Mouse (Mus musculus) CH12.LX (cell line): ENCODE measurements around the gene Zfp618. TPM values are rescaled to one million over a fixed set of nuclear protein-coding genes. Genes with fewer than 3 reads are reported as not detected.

Experiments used
- DNase-seq: peaks from one replicate; pipeline ENCODE4 v3.0.0-alpha.2; 2013; ENCODE audit errors: extremely low read depth
- H3K27ac ChIP-seq: 2 replicates; pipeline ENCODE4 v1.5.1; 2012; ENCODE audit warnings: low read depth, mild to moderate bottlenecking, control low read depth, moderate library complexity; ENCODE audit not compliant: insufficient read depth
- H3K27me3 ChIP-seq: replicated peaks from 2 replicates; pipeline ENCODE3; 2012; ENCODE audit warnings: inconsistent platforms
- H3K36me3 ChIP-seq, 2 experiments: replicated peaks in 1 of 2; 2 replicates each; pipeline versions ENCODE3 to v1.6.1; 2012; ENCODE audit warnings: inconsistent platforms in 1 of 2, low read length in 1 of 2, mild to moderate bottlenecking in 1 of 2, mixed read lengths in 1 of 2, moderate library complexity in 1 of 2; ENCODE audit not compliant: control insufficient read depth in 1 of 2, insufficient read depth in 1 of 2
- H3K4me1 ChIP-seq, 2 experiments: 2 replicates each; pipeline ENCODE4 v1.6.1; 2012; ENCODE audit warnings: inconsistent platforms in 1 of 2, moderate library complexity in 1 of 2; ENCODE audit not compliant: insufficient read depth in 2 of 2, control insufficient read depth in 1 of 2
- H3K4me2 ChIP-seq: 2 replicates; pipeline ENCODE4 v1.6.1; 2012; ENCODE audit warnings: low read depth, mild to moderate bottlenecking, control low read depth; ENCODE audit not compliant: poor library complexity, insufficient read depth, severe bottlenecking
- H3K4me3 ChIP-seq, 3 experiments: fragments of 150-350 bp in 1 of 3; sonication (generic) in 1 of 3; replicated peaks in 1 of 3; 2 replicates each; pipeline versions ENCODE3 to v1.5.1; 2011 to 2012; ENCODE audit warnings: low read depth in 2 of 3, low read length in 2 of 3, mild to moderate bottlenecking in 2 of 3, moderate library complexity in 2 of 3, control low read depth in 1 of 3, improper control_type of control experiment in 1 of 3, inconsistent platforms in 1 of 3, mixed read lengths in 1 of 3; ENCODE audit not compliant: poor library complexity in 1 of 3
- H3K79me2 ChIP-seq: replicated peaks from 2 replicates; pipeline ENCODE4 v1.6.1; 2012; ENCODE audit warnings: mild to moderate bottlenecking, moderate library complexity; ENCODE audit not compliant: control insufficient read depth, poor library complexity, insufficient read depth, severe bottlenecking; ENCODE audit errors: extremely low read depth
- H3K9ac ChIP-seq: 2 replicates; pipeline ENCODE4 v1.6.1; 2012; ENCODE audit warnings: low read depth, mild to moderate bottlenecking, control low read depth, moderate library complexity; ENCODE audit not compliant: insufficient read depth
- H3K9me3 ChIP-seq: replicated peaks from 2 replicates; pipeline ENCODE3; 2012; ENCODE audit warnings: low read length, inconsistent platforms, mixed read lengths
- ELF1 ChIP-seq: IDR thresholded peaks from 2 replicates; pipeline ENCODE4 v1.6.1; 2014; ENCODE audit warnings: low read depth, mild to moderate bottlenecking, inconsistent platforms, low read length, improper control_type of control experiment
- EP300 ChIP-seq: IDR thresholded peaks from 2 replicates; pipeline ENCODE4 v1.6.1; 2011; ENCODE audit warnings: low read length, improper control_type of control experiment
- ETS1 ChIP-seq: conservative IDR thresholded peaks from 2 replicates; pipeline ENCODE4 v1.6.1; 2012; ENCODE audit warnings: low read depth, mild to moderate bottlenecking, inconsistent platforms, low read length, improper control_type of control experiment, moderate library complexity
- KAT2A ChIP-seq: IDR thresholded peaks from 2 replicates; pipeline ENCODE4 v1.6.1; 2012; ENCODE audit warnings: low read length, improper control_type of control experiment, inconsistent platforms; ENCODE audit not compliant: insufficient replicate concordance
- MAFK ChIP-seq: IDR thresholded peaks from 2 replicates; pipeline ENCODE4 v1.6.1; 2011; ENCODE audit warnings: low read length, improper control_type of control experiment; ENCODE audit not compliant: insufficient replicate concordance
- MAZ ChIP-seq: IDR thresholded peaks from 2 replicates; pipeline ENCODE4 v1.6.1; 2012; ENCODE audit warnings: low read depth, mild to moderate bottlenecking, inconsistent platforms, low read length, improper control_type of control experiment, moderate library complexity
- MXI1 ChIP-seq: IDR thresholded peaks from 2 replicates; pipeline ENCODE4 v1.6.1; 2011; ENCODE audit warnings: mild to moderate bottlenecking, low read depth, low read length, improper control_type of control experiment
- MYC ChIP-seq: IDR thresholded peaks from 2 replicates; pipeline ENCODE4 v1.6.1; 2011; ENCODE audit warnings: low read depth, mild to moderate bottlenecking, improper control_type of control experiment, low read length
- PAX5 ChIP-seq: IDR thresholded peaks from 2 replicates; pipeline ENCODE4 v1.6.1; 2012; ENCODE audit warnings: low read length, inconsistent platforms, mixed read lengths
- POLR2A ChIP-seq: IDR thresholded peaks from 2 replicates; pipeline ENCODE4 v1.6.1; 2011; ENCODE audit warnings: low read depth, mild to moderate bottlenecking, improper control_type of control experiment, low read length
- RCOR1 ChIP-seq: conservative IDR thresholded peaks from 2 replicates; pipeline ENCODE4 v1.6.1; 2012; ENCODE audit warnings: low read depth, mild to moderate bottlenecking, inconsistent platforms, low read length, improper control_type of control experiment
- SMC3 ChIP-seq: IDR thresholded peaks from 2 replicates; pipeline ENCODE4 v1.6.1; 2011; ENCODE audit warnings: low read depth, low read length, improper control_type of control experiment
- TBP ChIP-seq: conservative IDR thresholded peaks from 2 replicates; pipeline ENCODE4 v1.6.1; 2011; ENCODE audit warnings: low read depth, low read length, improper control_type of control experiment
- TCF12 ChIP-seq: IDR thresholded peaks from 2 replicates; pipeline ENCODE4 v1.6.1; 2014; ENCODE audit warnings: low read depth, mild to moderate bottlenecking, inconsistent platforms, low read length, improper control_type of control experiment
- USF2 ChIP-seq: conservative IDR thresholded peaks from 2 replicates; pipeline ENCODE4 v1.6.1; 2011; ENCODE audit warnings: low read depth, low read length, improper control_type of control experiment
- ZC3H11A ChIP-seq: IDR thresholded peaks from 2 replicates; pipeline ENCODE4 v1.6.1; 2012; ENCODE audit warnings: low read depth, mild to moderate bottlenecking, inconsistent platforms, low read length, improper control_type of control experiment
- ZKSCAN1 ChIP-seq: IDR thresholded peaks from 2 replicates; pipeline ENCODE4 v1.6.1; 2012; ENCODE audit warnings: low read depth, inconsistent platforms, low read length, improper control_type of control experiment, borderline replicate concordance
- ZMIZ1 ChIP-seq: IDR thresholded peaks from 2 replicates; pipeline ENCODE4 v1.6.1; 2012; ENCODE audit warnings: low read depth, mild to moderate bottlenecking, inconsistent platforms, low read length, improper control_type of control experiment
- ZNF384 ChIP-seq: IDR thresholded peaks from 2 replicates; pipeline ENCODE4 v1.6.1; 2012; ENCODE audit warnings: low read depth, low read length, improper control_type of control experiment, inconsistent platforms
- dilution Hi-C: fragments of 300-500 bp; cut with MboI; formaldehyde crosslinking; loops from 2 replicates; pipeline ENCODE4 v1.14.3; 2020; ENCODE audit warnings: low sequenced_read_pairs; ENCODE audit not compliant: extremely low pct_unique_long_range_greater_than_20kb, extremely low pct_ligation_motif_present
- in situ Hi-C: fragments of 300-500 bp; cut with MboI; formaldehyde crosslinking; loops from 3 replicates; pipeline ENCODE4 v1.14.3; 2019; ENCODE audit warnings: low sequenced_read_pairs, low pct_ligation_motif_present, low pct_unique_long_range_greater_than_20kb, mixed read lengths
- polyA plus RNA-seq: library from polyadenylated mRNA; unstranded; fragments of >175 nt; gene quantifications from 2 replicates; pipeline ENCODE4 v1.2.1, GENCODE M21; 2012; ENCODE audit warnings: low read depth; ENCODE audit not compliant: insufficient read length
- total RNA-seq, 2 experiments: library from RNA; depleted of rRNA; stranded (reverse); fragments of 300-350 nt in 1 of 2; fragments of >200 nt in 1 of 2; gene quantifications; 2 replicates each; pipeline ENCODE4 v1.2.3; 2012 to 2014

The Zfp618 gene
- total and polyA plus RNA-seq, 3 experiments: not detected

- Histone ChIP-seq H3K9me3 (no peaks in the 10 kb centered on the region), H3K4me3 (no peak overlapping the region), H3K27me3 (peaks cover 80% of the 10 kb centered on the region), H3K27ac (no peak overlapping the region), H3K79me2 (no peaks in the 10 kb centered on the region), H3K36me3 (no peaks in the 10 kb centered on the region), H3K4me2 (no peak overlapping the region), H3K9ac (no peak overlapping the region), H3K4me1 (no peaks in the 10 kb centered on the region)
- dilution Hi-C loops: no loop called here
- DNase-seq: no peak
- in situ Hi-C loops: no loop called here
- no peak for TF ChIP-seq MXI1
- TF ChIP-seq ZKSCAN1: no peak
- no peak for TF ChIP-seq PAX5
- no peak for TF ChIP-seq KAT2A
- no peak for TF ChIP-seq SMC3
- no peak for TF ChIP-seq ZNF384
- no peak for TF ChIP-seq POLR2A
- no peak for TF ChIP-seq ZC3H11A
- TF ChIP-seq USF2: no peak
- TF ChIP-seq RCOR1: no peak
- TF ChIP-seq MYC: no peak
- TF ChIP-seq EP300: no peak
- no peak for TF ChIP-seq TCF12
- no peak for TF ChIP-seq ETS1
Measured at GRCm38 (mm10) chr4:63056641-63057415, 91.5 kb downstream of the Zfp618 start.

GRCm38 (mm10) chr4:63057581-63057980 is 92.2 kb downstream of the Zfp618 start:
- Histone ChIP-seq H3K9me3 (no peaks in the 10 kb centered on the region), H3K4me3 (no peak overlapping the region)
- in situ Hi-C loops: no loop called here

More at GRCm38 (mm10) chr4:63057581-63057980, 92.2 kb downstream of the Zfp618 start:
- no peaks in the 10 kb centered on the region for H3K4me1 ChIP-seq
- peaks cover 81% of the 10 kb centered on the region for H3K27me3 ChIP-seq
- no peak for TF ChIP-seq TBP
- no peak for TF ChIP-seq SMC3
- TF ChIP-seq MAZ: no peak
- TF ChIP-seq ZMIZ1: no peak
- no peak for TF ChIP-seq MAFK
- no peak for TF ChIP-seq ELF1
- H3K79me2 ChIP-seq: no peaks in the 10 kb centered on the region
- DNase-seq: no peak
- H3K9ac ChIP-seq: no peak overlapping the region
- dilution Hi-C loops: no loop called here
- H3K27ac ChIP-seq: no peak overlapping the region
- no peak overlapping the region for H3K4me2 ChIP-seq
- no peaks in the 10 kb centered on the region for H3K36me3 ChIP-seq
